Mouse (Mus musculus): ENCODE data around the gene Impdh1.

GRCm38 (mm10) chr6:29206006-29206405 lies 10.2 kb downstream of the Impdh1 start:
- no peak for TF ChIP-seq POLR2A (IDR thresholded peaks at IDR 0.05; ENCODE audit: low read depth, low read length)
- TF ChIP-seq CTCF (IDR thresholded peaks at IDR 0.05; ENCODE audit: extremely low read depth, insufficient read length, insufficient replicate concordance, low read depth, low read length) = no peak

All from small intestine, adult 2 months (tissue).